Mouse (Mus musculus): ENCODE results near the gene Nudc.

Nudc gene

GRCm38 (mm10) chr4:133545272-133546231 lies at the start of gene Nudc:
TSS of gene Nudc (minus strand) at chr4:133545996.
- in situ Hi-C loops (cut with MseI, MboI), result no loop called here

GRCm38 (mm10) chr4:133595538-133595937 lies 49.7 kb upstream of the Nudc start:
- in situ Hi-C loops (cut with MseI, MboI), result no loop called here

GRCm38 (mm10) chr4:133592570-133592969 lies 46.8 kb upstream of the Nudc start:
- in situ Hi-C loops (cut with MseI, MboI), result no loop called here

GRCm38 (mm10) chr4:133584059-133584951 lies 38.5 kb upstream of the Nudc start, which contains the start of gene Gpn2:
TSS of gene Gpn2 (plus strand) at chr4:133584362.
- in situ Hi-C loops (cut with MseI, MboI), result no loop called here

GRCm38 (mm10) chr4:133583690-133584058 lies 37.9 kb upstream of the Nudc start:
- in situ Hi-C loops (cut with MseI, MboI), result no loop called here

- in situ Hi-C loops (cut with MseI, MboI), result no loop called here
Measured at GRCm38 (mm10) chr4:133577983-133578382, 32.2 kb upstream of the Nudc start.

GRCm38 (mm10) chr4:133574843-133575202 lies 29.0 kb upstream of the Nudc start:
- in situ Hi-C loops (cut with MseI, MboI), result no loop called here

- in situ Hi-C loops (cut with MseI, MboI), result no loop called here
Measured at GRCm38 (mm10) chr4:133574070-133574842, 28.5 kb upstream of the Nudc start, which contains the start of gene Gpatch3. TSS of gene Gpatch3 (plus strand) at chr4:133574745.

- in situ Hi-C loops (cut with MseI, MboI), result no loop called here
Measured at GRCm38 (mm10) chr4:133570066-133570466, 24.3 kb upstream of the Nudc start.

- in situ Hi-C loops (cut with MseI, MboI), result no loop called here
Measured at GRCm38 (mm10) chr4:133569291-133570065, 23.7 kb upstream of the Nudc start.

- in situ Hi-C loops (cut with MseI, MboI), result no loop called here
Measured at GRCm38 (mm10) chr4:133567251-133567650, 21.5 kb upstream of the Nudc start.

- in situ Hi-C loops (cut with MseI, MboI), result no loop called here
Measured at GRCm38 (mm10) chr4:133563123-133563571, 17.4 kb upstream of the Nudc start.

- in situ Hi-C loops (cut with MseI, MboI), result no loop called here
Measured at GRCm38 (mm10) chr4:133561622-133562021, 15.8 kb upstream of the Nudc start.

- in situ Hi-C loops (cut with MseI, MboI), result no loop called here
Measured at GRCm38 (mm10) chr4:133559846-133560245, 14.1 kb upstream of the Nudc start.

GRCm38 (mm10) chr4:133557041-133557717 lies 11.4 kb upstream of the Nudc start:
- in situ Hi-C loops (cut with MseI, MboI), result no loop called here

GRCm38 (mm10) chr4:133553448-133554330 lies 7.9 kb upstream of the Nudc start:
- in situ Hi-C loops (cut with MseI, MboI), result no loop called here

GRCm38 (mm10) chr4:133552768-133553447 lies 7.1 kb upstream of the Nudc start, which contains the start of gene Nr0b2:
TSS of gene Nr0b2 (plus strand) at chr4:133553376.
- in situ Hi-C loops (cut with MseI, MboI), result no loop called here

GRCm38 (mm10) chr4:133552029-133552428 lies 6.2 kb upstream of the Nudc start:
- in situ Hi-C loops (cut with MseI, MboI), result no loop called here
